ENCODE assay signal across 1 mouse cellular context in genomic region chr7:27501620-27502019, GRCm38 (mm10).
TF ChIP-seq lines count a peak whose summit lies in the region.

No protein-coding gene starts in this region.

TF ChIP-seq in myocyte, 11 proteins besides CTCF, POLR2A, EP300 and RAD21:
- TF ChIP-seq E2F4 (IDR thresholded peaks at IDR 0.05; ENCODE audit: insufficient read depth) = no peak
- no peak for TF ChIP-seq USF1 (IDR thresholded peaks at IDR 0.05; ENCODE audit: low read depth)
- no peak for TF ChIP-seq SRF (IDR thresholded peaks at IDR 0.05; ENCODE audit: control insufficient read depth, insufficient read length, low read depth)
- TF ChIP-seq CEBPB (IDR thresholded peaks at IDR 0.05; ENCODE audit: insufficient read depth, poor library complexity, severe bottlenecking) = no peak
- TF ChIP-seq TCF12 (IDR thresholded peaks at IDR 0.05; ENCODE audit: insufficient read depth, poor library complexity, severe bottlenecking) = no peak
- no peak for TF ChIP-seq POLR2AphosphoS2 (IDR thresholded peaks at IDR 0.05; ENCODE audit: insufficient read length, low read depth)
- TF ChIP-seq REST (IDR thresholded peaks at IDR 0.05; ENCODE audit: insufficient read depth, insufficient read length) = no peak
- peak; percentile 43 to 88 (median 62) for TF ChIP-seq MYOD1 (IDR thresholded peaks at IDR 0.05; ENCODE audit: control insufficient read depth in 1 of 3, insufficient read length in 2 of 3, low read depth in 2 of 3)
- no peak for TF ChIP-seq TCF3 (IDR thresholded peaks at IDR 0.05; ENCODE audit: insufficient read length, low read depth)
- TF ChIP-seq MAX (IDR thresholded peaks at IDR 0.05; ENCODE audit: low read depth) = no peak
- peak; percentile 34 to 93 (median 80) for TF ChIP-seq MYOG (IDR thresholded peaks at IDR 0.05; ENCODE audit: control insufficient read depth in 1 of 3, insufficient read depth in 1 of 3, insufficient read length in 2 of 3, low read depth in 2 of 3)
